Mouse (Mus musculus) embryonic facial prominence, embryonic 13.5 days (tissue): ENCODE measurements at regions not wholly inside any gene's neighbourhood (a gene's known extent, or its start where the extent isn't known, plus 50 kb on each side); places are given as distances from the start of the nearest gene placed in this dataset.

ENCODE experiments used
- ATAC-seq: fragments of 200-750 bp; cut with Nextera tagmentation; 2 replicates; pipeline ENCODE4 v1.8.0; 2017; ENCODE audit warnings: low read depth; ENCODE audit not compliant: insufficient number of reproducible peaks, insufficient read depth, low FRiP score, low TSS enrichment
- H3K27ac ChIP-seq: fragments of 300-500 bp; sonication (generic); 2 replicates; pipeline ENCODE4 v1.5.1; 2015; ENCODE audit warnings: moderate library complexity, mild to moderate bottlenecking, inconsistent platforms
- H3K27me3 ChIP-seq: fragments of 300-500 bp; sonication (generic); 2 replicates; pipeline ENCODE4 v1.6.1; 2015; ENCODE audit warnings: mild to moderate bottlenecking, inconsistent platforms
- H3K36me3 ChIP-seq: fragments of 300-500 bp; sonication (generic); 2 replicates; pipeline ENCODE4 v1.6.1; 2015; ENCODE audit warnings: mild to moderate bottlenecking, inconsistent platforms
- H3K4me1 ChIP-seq: fragments of 300-500 bp; sonication (generic); 2 replicates; pipeline ENCODE4 v1.6.1; 2015; ENCODE audit warnings: inconsistent platforms
- H3K4me2 ChIP-seq: fragments of 300-500 bp; sonication (generic); 2 replicates; pipeline ENCODE4 v1.6.1; 2015; ENCODE audit warnings: moderate library complexity, mild to moderate bottlenecking, inconsistent platforms
- H3K4me3 ChIP-seq: fragments of 300-500 bp; sonication (generic); 2 replicates; pipeline ENCODE4 v1.5.1; 2015; ENCODE audit warnings: mild to moderate bottlenecking, inconsistent platforms
- H3K9ac ChIP-seq: fragments of 300-500 bp; sonication (generic); 2 replicates; pipeline ENCODE4 v1.6.1; 2015; ENCODE audit warnings: mild to moderate bottlenecking, inconsistent platforms
- H3K9me3 ChIP-seq: fragments of 300-500 bp; sonication (generic); 2 replicates; pipeline ENCODE4 v1.6.1; 2016; ENCODE audit warnings: inconsistent platforms
- WGBS: fragments of 180-500 bp; shearing (Covaris S2); methylation state at CpG from one replicate; pipeline ENCODE4 v1.1.7; 2015; ENCODE audit warnings: mixed read lengths; 5-methylcytosine and 5-hydroxymethylcytosine counted together

DNA sequence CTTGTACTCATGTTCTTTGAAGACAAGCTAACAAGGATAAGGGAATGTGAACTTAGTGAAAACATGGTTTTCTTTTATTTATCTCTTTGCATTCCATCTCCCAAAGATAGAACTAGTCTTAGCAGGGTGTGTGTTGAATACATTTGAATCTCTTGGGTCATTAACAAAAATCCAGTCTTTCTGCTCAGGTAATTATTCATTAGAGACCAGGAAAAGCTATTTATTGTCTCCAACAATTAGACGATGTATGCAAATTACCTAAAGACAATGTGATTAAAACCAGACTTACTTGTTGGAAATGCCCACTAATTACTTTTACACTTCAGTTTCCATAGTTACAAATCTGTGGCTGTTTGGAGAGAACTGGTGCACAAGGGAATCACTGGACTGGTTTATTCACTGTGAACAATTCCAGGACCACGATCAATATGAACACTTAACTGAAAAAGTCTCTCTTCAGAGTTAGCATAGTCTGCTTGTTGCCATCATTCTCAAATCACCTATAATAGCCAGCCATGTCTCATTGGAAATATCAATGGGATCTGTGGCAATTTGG is 584.4 kb downstream of the Mettl4 start:
- 70% methylated on average over 2 of the region's 2 CpGs for WGBS
- Histone ChIP-seq H3K27ac (no peak overlapping the region), H3K36me3 (no peaks in the 10 kb centered on the region), H3K4me2 (no peak overlapping the region), H3K4me3 (no peak overlapping the region), H3K9ac (no peak overlapping the region), H3K4me1 (no peaks in the 10 kb centered on the region), H3K27me3 (no peaks in the 10 kb centered on the region), H3K9me3 (no peaks in the 10 kb centered on the region)
- ATAC-seq = no peak

DNA sequence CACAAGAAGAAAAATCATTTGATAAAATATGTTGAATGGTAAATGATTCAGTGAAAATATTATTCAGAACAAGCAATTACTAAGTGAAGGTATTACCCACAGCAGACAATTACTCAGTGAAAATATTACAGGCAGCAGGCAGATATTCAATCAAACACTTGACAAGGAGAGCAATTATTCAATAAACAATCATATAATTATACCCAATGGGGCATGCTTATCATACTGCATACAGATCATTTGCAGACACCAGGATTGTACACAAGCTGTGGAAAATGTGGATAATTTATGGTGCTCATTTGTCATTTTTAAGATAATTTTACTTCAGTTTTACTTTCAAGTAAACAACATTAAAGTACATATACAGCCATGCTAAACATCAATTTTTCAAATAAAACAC is 605.5 kb downstream of the Mettl4 start:
- Histone ChIP-seq H3K9me3 (no peaks in the 10 kb centered on the region), H3K27ac (no peak overlapping the region), H3K9ac (no peak overlapping the region), H3K36me3 (no peaks in the 10 kb centered on the region), H3K4me3 (no peak overlapping the region), H3K4me1 (no peaks in the 10 kb centered on the region), H3K4me2 (no peak overlapping the region), H3K27me3 (no peaks in the 10 kb centered on the region)
- no peak for ATAC-seq

DNA sequence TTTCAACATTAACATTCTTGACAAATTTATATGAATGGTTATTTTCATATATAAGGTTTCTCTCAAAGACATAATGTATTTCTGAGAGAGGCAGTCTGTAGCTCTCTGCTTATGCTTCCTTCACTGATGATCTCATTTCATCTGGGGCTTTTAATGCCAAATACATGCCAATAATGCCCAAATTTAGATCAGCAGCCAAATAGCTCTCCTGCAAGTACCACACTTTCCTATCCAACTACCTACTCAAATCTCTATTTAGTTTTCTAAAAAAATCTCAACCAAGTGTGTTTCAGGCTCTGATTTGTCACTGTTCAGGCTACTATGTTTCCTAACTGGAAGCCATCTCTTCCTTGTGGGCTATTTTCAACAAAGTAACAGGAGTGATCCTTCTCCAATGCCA is 616.6 kb downstream of the Mettl4 start:
- no peaks in the 10 kb centered on the region for H3K9me3 ChIP-seq
- H3K9ac ChIP-seq = no peak overlapping the region
- no peaks in the 10 kb centered on the region for H3K4me1 ChIP-seq
- ATAC-seq = no peak
- no peak overlapping the region for H3K4me3 ChIP-seq
- no peaks in the 10 kb centered on the region for H3K27me3 ChIP-seq
- H3K36me3 ChIP-seq = no peaks in the 10 kb centered on the region
- H3K4me2 ChIP-seq = no peak overlapping the region
- no peak overlapping the region for H3K27ac ChIP-seq

DNA sequence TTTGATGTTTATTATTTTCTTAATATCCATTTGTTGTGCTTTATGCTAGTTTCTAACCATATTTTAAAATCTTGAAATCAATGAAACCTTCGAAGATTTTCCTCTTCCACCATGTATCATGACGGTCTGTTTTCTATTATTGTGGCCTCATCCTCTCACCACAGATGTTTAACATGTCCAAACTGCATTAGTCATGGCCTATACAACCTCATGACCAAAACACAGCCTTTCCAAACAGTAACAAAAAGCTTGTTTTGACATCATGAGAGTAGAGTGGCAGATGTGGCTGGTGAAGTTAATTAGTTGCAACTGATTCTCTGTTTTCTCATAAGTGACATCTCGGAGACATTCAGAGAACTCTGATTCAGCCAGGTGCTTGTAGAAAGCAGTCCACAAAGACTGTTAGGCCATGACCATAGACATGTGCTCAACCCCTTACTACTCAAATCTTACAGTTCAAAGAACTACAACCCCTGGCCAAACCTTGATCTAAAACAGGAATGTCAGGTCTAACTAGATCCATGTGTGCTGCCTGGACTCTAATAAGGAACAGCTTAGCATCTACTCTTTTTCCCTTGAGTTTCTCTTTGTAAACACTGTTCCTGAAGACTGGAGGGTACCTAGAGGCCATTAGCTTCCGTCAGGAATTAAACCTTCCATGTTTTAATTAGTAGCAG is 655.7 kb downstream of the Mettl4 start:
- peaks cover 6% of the 10 kb centered on the region; the same call in 1 of the 2 replicates for H3K4me1 ChIP-seq
- no peak for ATAC-seq
- no peak overlapping the region for H3K9ac ChIP-seq
- H3K9me3 ChIP-seq = no peaks in the 10 kb centered on the region
- peak overlapping the region; percentile 22 for H3K27ac ChIP-seq
- H3K4me3 ChIP-seq = no peak overlapping the region
- 20% methylated on average over 4 of the region's 4 CpGs for WGBS
- no peak overlapping the region for H3K4me2 ChIP-seq
- H3K36me3 ChIP-seq = no peaks in the 10 kb centered on the region
- no peaks in the 10 kb centered on the region for H3K27me3 ChIP-seq

DNA sequence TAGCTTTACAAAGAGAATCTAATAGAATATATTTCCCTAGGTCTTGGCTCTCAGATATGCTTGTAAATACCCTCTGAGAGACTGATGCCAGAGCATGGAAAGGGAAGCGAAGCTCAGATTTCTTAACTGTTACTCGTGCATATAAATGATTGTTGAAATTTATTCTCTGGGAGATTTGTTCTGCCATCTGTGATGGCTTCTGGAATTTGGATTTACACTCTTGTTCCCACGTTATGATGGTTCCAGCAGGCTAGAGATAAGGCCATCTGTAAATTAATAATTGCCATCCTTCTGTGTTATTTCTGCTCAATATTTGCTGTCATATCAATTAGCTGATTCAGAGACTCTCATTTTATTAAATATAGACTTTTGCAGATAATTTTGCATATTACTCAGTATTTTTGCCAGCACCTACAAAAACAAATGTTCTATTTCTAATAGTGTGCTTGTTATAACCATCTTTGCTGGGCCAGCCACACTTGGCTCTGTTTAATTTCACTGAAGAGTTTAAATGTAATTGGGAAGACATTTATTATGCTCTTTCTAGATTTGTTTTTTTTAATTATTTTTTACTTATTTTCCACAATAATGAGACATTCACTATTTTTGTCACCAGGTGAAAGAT is 695.3 kb downstream of the Mettl4 start:
- Histone ChIP-seq H3K4me3 (no peak overlapping the region), H3K4me1 (no peaks in the 10 kb centered on the region), H3K9me3 (no peaks in the 10 kb centered on the region), H3K27ac (no peak overlapping the region), H3K27me3 (no peaks in the 10 kb centered on the region), H3K9ac (no peak overlapping the region), H3K36me3 (no peaks in the 10 kb centered on the region), H3K4me2 (no peak overlapping the region)
- ATAC-seq = no peak
- WGBS = 55% methylated on average over 3 of the region's 3 CpGs

DNA sequence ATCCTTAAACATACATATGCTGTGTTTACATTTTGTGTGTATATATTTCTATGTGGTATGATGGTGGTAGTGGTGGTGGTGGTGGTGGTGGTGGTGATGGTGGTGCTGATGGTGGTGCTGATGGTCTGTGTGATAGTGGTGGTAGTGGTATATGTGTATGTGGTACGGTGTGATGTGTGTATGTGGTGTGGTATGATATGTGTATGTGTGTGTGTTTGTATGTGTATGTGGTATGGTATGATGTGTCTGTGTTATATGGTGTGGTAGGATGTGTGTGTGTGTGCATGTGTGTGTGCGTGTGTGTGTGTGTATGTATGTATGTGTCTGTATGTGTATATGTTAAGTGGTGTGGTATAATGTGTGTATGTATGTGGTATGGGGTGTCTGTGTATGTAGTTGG is 701.3 kb downstream of the Mettl4 start:
- Histone ChIP-seq H3K4me1 (no peaks in the 10 kb centered on the region), H3K4me3 (no peak overlapping the region), H3K9ac (no peak overlapping the region), H3K27ac (no peak overlapping the region), H3K27me3 (no peaks in the 10 kb centered on the region), H3K4me2 (no peak overlapping the region), H3K36me3 (no peaks in the 10 kb centered on the region), H3K9me3 (no peaks in the 10 kb centered on the region)
- ATAC-seq = no peak
- 91% methylated on average over 2 of the region's 2 CpGs for WGBS

DNA sequence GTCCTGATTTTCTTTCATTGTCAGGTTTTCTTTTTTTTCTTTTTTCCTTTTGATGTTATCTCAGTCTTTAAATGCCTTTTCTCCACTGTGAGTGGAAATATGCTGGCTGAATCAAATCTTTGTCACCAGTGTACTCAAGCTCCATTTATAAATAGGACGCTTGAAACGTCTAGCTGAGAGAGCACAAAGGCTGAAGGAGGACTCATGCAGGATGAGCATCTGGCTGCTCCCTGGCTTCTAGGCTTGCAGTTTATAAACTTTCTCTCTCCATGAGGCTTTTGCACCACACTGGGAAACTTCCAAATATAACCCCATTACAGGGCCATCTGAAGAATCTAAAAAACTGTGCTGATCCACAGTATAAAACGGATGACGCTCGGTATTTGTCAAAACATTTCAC is 711.6 kb downstream of the Mettl4 start:
- Histone ChIP-seq H3K9ac (no peak overlapping the region), H3K27ac (no peak overlapping the region), H3K36me3 (no peaks in the 10 kb centered on the region), H3K27me3 (no peaks in the 10 kb centered on the region), H3K4me3 (no peak overlapping the region), H3K9me3 (no peaks in the 10 kb centered on the region), H3K4me1 (no peaks in the 10 kb centered on the region), H3K4me2 (no peak overlapping the region)
- no peak for ATAC-seq
- WGBS = 73% methylated on average over 5 of the region's 5 CpGs

DNA sequence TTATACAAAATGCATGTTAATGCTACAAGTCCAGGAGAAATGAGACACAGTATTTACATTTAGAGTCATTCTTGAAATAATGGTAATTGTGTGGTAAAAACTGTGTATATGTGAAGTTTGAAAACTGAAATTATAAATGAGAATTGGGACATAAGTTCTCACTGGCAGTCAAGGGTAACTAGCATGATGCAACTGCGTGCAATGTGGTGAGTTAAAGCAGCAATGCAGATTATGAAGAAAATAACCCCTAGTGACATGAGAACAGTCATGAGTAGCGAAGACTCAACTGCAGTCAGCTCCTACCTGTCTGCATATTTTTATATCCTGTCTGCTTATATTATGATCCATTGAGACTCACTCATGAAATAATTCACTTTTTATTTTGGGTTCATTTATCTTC is 737.4 kb downstream of the Mettl4 start:
- Histone ChIP-seq H3K9me3 (no peaks in the 10 kb centered on the region), H3K9ac (no peak overlapping the region), H3K4me3 (no peak overlapping the region), H3K27ac (no peak overlapping the region), H3K36me3 (no peaks in the 10 kb centered on the region), H3K27me3 (no peaks in the 10 kb centered on the region), H3K4me1 (no peaks in the 10 kb centered on the region), H3K4me2 (no peak overlapping the region)
- 86% methylated on average over 2 of the region's 2 CpGs for WGBS
- ATAC-seq = no peak

DNA sequence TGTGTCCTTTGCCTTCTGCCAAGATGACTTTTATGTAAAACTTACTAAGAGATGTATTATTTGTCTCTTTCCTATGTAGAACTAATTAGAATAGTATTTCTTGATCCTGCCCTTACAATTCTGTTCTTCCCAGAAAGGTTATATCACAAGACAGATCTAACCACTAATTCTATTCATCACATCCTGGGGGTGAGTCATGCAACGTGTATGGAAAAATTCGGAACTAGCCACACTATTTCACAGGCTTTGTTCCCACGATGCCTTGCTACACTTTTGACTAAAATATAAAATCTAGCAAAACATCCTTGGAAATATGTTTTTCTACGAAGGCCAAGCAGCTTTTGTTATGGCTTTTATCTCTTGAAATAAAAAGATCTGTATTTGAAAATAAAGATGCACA is 747.7 kb downstream of the Mettl4 start:
- no peak overlapping the region for H3K4me3 ChIP-seq
- no peaks in the 10 kb centered on the region for H3K27me3 ChIP-seq
- ATAC-seq = no peak
- H3K36me3 ChIP-seq = no peaks in the 10 kb centered on the region
- H3K4me2 ChIP-seq = no peak overlapping the region
- H3K4me1 ChIP-seq = no peaks in the 10 kb centered on the region
- no peak overlapping the region for H3K9ac ChIP-seq
- no peak overlapping the region for H3K27ac ChIP-seq
- 59% methylated on average over 4 of the region's 4 CpGs for WGBS
- no peaks in the 10 kb centered on the region for H3K9me3 ChIP-seq

DNA sequence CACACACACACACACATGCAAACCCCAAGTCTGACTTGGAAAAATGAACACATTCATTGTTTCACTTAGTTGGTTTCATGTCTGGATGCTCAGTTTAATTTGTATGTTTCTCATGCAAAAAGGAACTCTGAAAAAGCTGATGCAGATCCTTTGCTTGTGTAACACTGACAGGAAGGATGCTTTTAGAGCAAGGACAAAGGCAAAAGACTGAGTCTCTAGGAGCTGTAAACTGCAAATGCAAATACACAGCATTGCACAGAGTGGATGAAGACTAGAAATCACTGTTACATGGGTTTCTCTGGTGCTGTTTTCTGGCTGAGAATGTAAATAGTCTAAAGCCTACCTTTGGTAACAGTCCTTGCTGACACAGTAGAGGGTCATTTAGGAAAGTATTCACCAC is 748.3 kb downstream of the Mettl4 start:
- H3K4me3 ChIP-seq = no peak overlapping the region
- no peaks in the 10 kb centered on the region for H3K27me3 ChIP-seq
- H3K27ac ChIP-seq = no peak overlapping the region
- no peaks in the 10 kb centered on the region for H3K9me3 ChIP-seq
- ATAC-seq = no peak
- H3K9ac ChIP-seq = no peak overlapping the region
- no peaks in the 10 kb centered on the region for H3K36me3 ChIP-seq
- no peaks in the 10 kb centered on the region for H3K4me1 ChIP-seq
- no peak overlapping the region for H3K4me2 ChIP-seq

DNA sequence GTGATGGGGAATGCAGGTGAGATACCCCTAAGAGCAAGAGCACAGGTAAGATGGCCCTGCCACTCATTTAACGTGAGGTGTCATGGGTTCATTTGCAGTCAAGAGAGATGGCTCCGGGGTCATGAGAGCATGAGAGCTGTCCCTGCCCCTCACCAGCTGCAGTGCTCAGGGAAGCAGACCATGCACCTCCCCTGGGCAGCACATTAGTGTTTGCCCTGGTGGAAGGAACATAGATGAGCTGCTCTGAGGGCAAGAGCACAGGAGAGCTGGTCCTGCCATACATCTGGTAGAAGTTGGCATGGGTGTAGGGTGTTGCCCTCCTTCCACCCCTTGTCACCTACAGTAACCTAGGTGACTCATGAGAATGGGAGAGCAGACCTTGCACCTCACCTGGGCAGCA is 762.9 kb downstream of the Mettl4 start:
- no peak overlapping the region for H3K4me2 ChIP-seq
- no peaks in the 10 kb centered on the region for H3K27me3 ChIP-seq
- 86% methylated on average over 2 of the region's 2 CpGs for WGBS
- no peak overlapping the region for H3K27ac ChIP-seq
- H3K36me3 ChIP-seq = no peaks in the 10 kb centered on the region
- no peak overlapping the region for H3K4me3 ChIP-seq
- no peaks in the 10 kb centered on the region for H3K9me3 ChIP-seq
- ATAC-seq = no peak
- H3K4me1 ChIP-seq = no peaks in the 10 kb centered on the region
- no peak overlapping the region for H3K9ac ChIP-seq
